Mouse (Mus musculus) kidney, adult 2 months (tissue): ENCODE measurements around the gene Shisal2a.

Experiments
- CTCF ChIP-seq: fragments of 200-500 bp; conservative IDR thresholded peaks from 2 replicates; pipeline ENCODE4 v1.5.1; 2011; ENCODE audit warnings: low read depth, mild to moderate bottlenecking, control low read depth, low read length, moderate library complexity, mixed read lengths; ENCODE audit not compliant: insufficient read depth, insufficient read length
- POLR2A ChIP-seq: fragments of 200-500 bp; IDR thresholded peaks from one replicate; pipeline ENCODE4 v1.6.1; 2011; ENCODE audit warnings: low read depth, low read length, control low read depth

GRCm38 (mm10) chr4:108347111-108347510 is 36.0 kb downstream of the Shisal2a start:
- TF ChIP-seq CTCF (no peak), POLR2A (no peak)
